Mouse (Mus musculus): ENCODE results near the gene Slc31a2. TPM values are rescaled to one million over a fixed set of nuclear protein-coding genes. Genes with fewer than 3 reads are reported as not detected.

Gene Slc31a2
- polyA plus RNA-seq, 1 experiment = 7.8 TPM

DNA sequence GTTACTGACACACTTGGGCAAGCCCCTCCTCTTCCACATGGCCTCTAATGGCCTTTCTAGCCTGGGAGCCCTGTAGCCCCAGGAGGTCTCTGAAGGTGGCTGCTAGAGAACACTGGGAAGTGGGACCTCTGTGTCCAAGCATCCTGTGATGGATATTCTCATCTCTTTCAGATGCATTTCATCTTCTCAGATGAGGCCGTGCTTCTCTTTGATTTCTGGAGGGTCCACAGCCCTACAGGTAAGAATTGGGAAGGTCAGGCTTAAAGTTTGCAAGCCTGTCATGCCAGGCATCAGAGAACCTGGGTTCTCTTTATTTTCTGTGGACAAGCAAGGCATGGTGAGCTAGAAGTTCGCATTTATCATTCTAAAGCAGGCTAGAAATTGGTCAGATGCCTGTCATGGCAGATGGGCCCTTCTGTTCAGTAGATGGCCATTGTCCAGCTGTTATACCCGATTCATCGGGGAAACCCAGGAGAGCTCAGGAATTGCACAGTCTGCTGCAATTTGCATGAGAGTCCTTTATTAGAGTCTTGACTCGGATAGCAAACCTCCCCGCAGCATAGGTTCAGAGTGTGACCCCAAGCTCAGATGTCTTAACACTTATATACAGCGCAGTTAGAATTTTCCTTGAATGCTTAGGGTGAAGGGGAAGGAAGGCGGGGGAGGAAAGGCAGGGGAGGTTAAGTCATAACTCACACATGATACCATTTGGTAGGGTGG lies 30.3 kb downstream of the Slc31a2 start:
- no peak overlapping the region for H3K9ac ChIP-seq (ENCODE audit: low read depth, poor library complexity, severe bottlenecking)
- 0 out of 2 replicates have a peak, but pooled peaks cover 3% of the 10 kb centered on the region for H3K36me3 ChIP-seq (ENCODE audit: control insufficient read depth, insufficient read depth, low read length, poor library complexity, severe bottlenecking)
- peaks cover 1% of the 10 kb centered on the region for H3K4me1 ChIP-seq (ENCODE audit: control insufficient read depth, insufficient read depth, low read length)
- no peak overlapping the region for H3K27ac ChIP-seq (ENCODE audit: insufficient read depth, low read length)
- H3K27me3 ChIP-seq (ENCODE audit: control insufficient read depth, insufficient read depth, low read length, poor library complexity, severe bottlenecking) = no peaks in the 10 kb centered on the region
- no peaks in the 10 kb centered on the region for H3K9me3 ChIP-seq (replicated peaks; ENCODE audit: control insufficient read depth, insufficient read depth, low read length, poor library complexity, severe bottlenecking)
- TF ChIP-seq CTCF (IDR thresholded peaks at IDR 0.05; ENCODE audit: low read depth, low read length) (no peak), EP300 (IDR thresholded peaks at IDR 0.05; ENCODE audit: insufficient read depth, low read depth, low read length) (no peak), POLR2A (IDR thresholded peaks at IDR 0.05; ENCODE audit: insufficient read depth, low read length) (no peak)
- H3K4me3 ChIP-seq (ENCODE audit: low read depth, low read length) = no peak overlapping the region

GRCm38 (mm10) chr4:62293219-62293861 lies 31.0 kb downstream of the Slc31a2 start:
- no peaks in the 10 kb centered on the region for H3K27me3 ChIP-seq (ENCODE audit: control insufficient read depth, insufficient read depth, low read length, poor library complexity, severe bottlenecking)
- H3K4me1 ChIP-seq (ENCODE audit: control insufficient read depth, insufficient read depth, low read length) = no peaks in the 10 kb centered on the region
- no peak overlapping the region for H3K9ac ChIP-seq (ENCODE audit: low read depth, poor library complexity, severe bottlenecking)
- no peak for TF ChIP-seq POLR2A (IDR thresholded peaks at IDR 0.05; ENCODE audit: insufficient read depth, low read length)
- no peak for TF ChIP-seq CTCF (IDR thresholded peaks at IDR 0.05; ENCODE audit: low read depth, low read length)
- no peak for TF ChIP-seq EP300 (IDR thresholded peaks at IDR 0.05; ENCODE audit: insufficient read depth, low read depth, low read length)
- H3K9me3 ChIP-seq (replicated peaks; ENCODE audit: control insufficient read depth, insufficient read depth, low read length, poor library complexity, severe bottlenecking) = no peaks in the 10 kb centered on the region
- H3K27ac ChIP-seq (ENCODE audit: insufficient read depth, low read length) = no peak overlapping the region
- H3K4me3 ChIP-seq (ENCODE audit: low read depth, low read length) = no peak overlapping the region
- 0 out of 2 replicates have a peak, but pooled peaks cover 3% of the 10 kb centered on the region for H3K36me3 ChIP-seq (ENCODE audit: control insufficient read depth, insufficient read depth, low read length, poor library complexity, severe bottlenecking)

GRCm38 (mm10) chr4:62294741-62295140 lies 32.4 kb downstream of the Slc31a2 start:
- TF ChIP-seq EP300 (IDR thresholded peaks at IDR 0.05; ENCODE audit: insufficient read depth, low read depth, low read length) = no peak
- no peak for TF ChIP-seq POLR2A (IDR thresholded peaks at IDR 0.05; ENCODE audit: insufficient read depth, low read length)
- TF ChIP-seq CTCF (IDR thresholded peaks at IDR 0.05; ENCODE audit: low read depth, low read length) = no peak
- Histone ChIP-seq H3K27ac (ENCODE audit: insufficient read depth, low read length) (no peak overlapping the region), H3K9ac (ENCODE audit: low read depth, poor library complexity, severe bottlenecking) (no peak overlapping the region), H3K27me3 (ENCODE audit: control insufficient read depth, insufficient read depth, low read length, poor library complexity, severe bottlenecking) (no peaks in the 10 kb centered on the region), H3K9me3 (replicated peaks; ENCODE audit: control insufficient read depth, insufficient read depth, low read length, poor library complexity, severe bottlenecking) (no peaks in the 10 kb centered on the region), H3K4me3 (ENCODE audit: low read depth, low read length) (no peak overlapping the region), H3K36me3 (ENCODE audit: control insufficient read depth, insufficient read depth, low read length, poor library complexity, severe bottlenecking) (0 out of 2 replicates have a peak, but pooled peaks cover 3% of the 10 kb centered on the region), H3K4me1 (ENCODE audit: control insufficient read depth, insufficient read depth, low read length) (no peaks in the 10 kb centered on the region)

DNA sequence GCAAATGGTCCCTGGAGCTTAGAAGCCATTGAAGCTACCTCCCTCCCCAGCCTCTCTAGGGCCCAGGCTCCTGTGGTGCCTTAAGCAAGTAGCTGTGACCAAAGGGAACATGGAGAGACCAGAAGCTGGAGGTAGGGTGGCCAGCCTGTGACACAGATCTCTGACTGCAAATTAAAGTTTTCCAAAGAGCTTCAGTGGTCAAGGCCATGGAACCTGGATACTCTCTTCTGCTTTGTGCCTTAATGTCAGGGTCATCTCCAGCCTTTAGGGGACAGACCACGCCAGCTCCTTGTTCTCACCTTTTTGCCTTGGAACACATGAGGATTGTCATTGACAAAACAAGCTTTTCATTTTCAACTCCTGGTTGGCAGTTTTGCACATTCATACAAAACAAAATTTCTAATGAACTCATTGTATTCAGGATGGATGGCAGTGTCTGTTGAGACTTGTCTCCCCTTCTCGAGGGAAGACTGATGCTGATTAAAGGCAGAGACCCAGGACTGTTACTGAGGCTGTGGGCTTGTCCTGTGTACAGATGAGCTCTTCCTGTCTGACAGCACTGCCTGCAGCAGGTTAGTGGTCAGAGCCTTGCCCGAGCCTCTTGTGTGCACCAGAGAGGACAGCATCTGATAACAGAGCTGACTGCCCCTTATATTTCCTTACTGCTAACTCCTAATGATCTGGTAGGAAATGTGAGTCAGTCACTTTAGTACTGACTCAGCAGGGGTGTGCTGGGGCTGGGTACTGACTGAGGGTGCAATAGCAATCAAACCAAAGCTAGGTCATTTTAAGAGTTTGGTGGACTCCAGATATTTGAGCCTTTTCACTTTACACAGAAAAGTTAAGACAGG lies 35.1 kb downstream of the Slc31a2 start:
- Histone ChIP-seq H3K9me3 (replicated peaks; ENCODE audit: control insufficient read depth, insufficient read depth, low read length, poor library complexity, severe bottlenecking) (no peaks in the 10 kb centered on the region), H3K27me3 (ENCODE audit: control insufficient read depth, insufficient read depth, low read length, poor library complexity, severe bottlenecking) (no peaks in the 10 kb centered on the region), H3K36me3 (ENCODE audit: control insufficient read depth, insufficient read depth, low read length, poor library complexity, severe bottlenecking) (0 out of 2 replicates have a peak, but pooled peaks cover 3% of the 10 kb centered on the region), H3K9ac (ENCODE audit: low read depth, poor library complexity, severe bottlenecking) (no peak overlapping the region), H3K4me1 (ENCODE audit: control insufficient read depth, insufficient read depth, low read length) (no peaks in the 10 kb centered on the region), H3K4me3 (ENCODE audit: low read depth, low read length) (no peak overlapping the region), H3K27ac (ENCODE audit: insufficient read depth, low read length) (no peak overlapping the region)
- TF ChIP-seq EP300 (IDR thresholded peaks at IDR 0.05; ENCODE audit: insufficient read depth, low read depth, low read length) (no peak), POLR2A (IDR thresholded peaks at IDR 0.05; ENCODE audit: insufficient read depth, low read length) (no peak)

GRCm38 (mm10) chr4:62300001-62300400 lies 37.6 kb downstream of the Slc31a2 start:
- no peak overlapping the region for H3K4me3 ChIP-seq (ENCODE audit: low read depth, low read length)
- H3K9ac ChIP-seq (ENCODE audit: low read depth, poor library complexity, severe bottlenecking) = no peak overlapping the region
- no peaks in the 10 kb centered on the region for H3K4me1 ChIP-seq (ENCODE audit: control insufficient read depth, insufficient read depth, low read length)
- H3K27me3 ChIP-seq (ENCODE audit: control insufficient read depth, insufficient read depth, low read length, poor library complexity, severe bottlenecking) = no peaks in the 10 kb centered on the region
- peaks cover 3% of the 10 kb centered on the region; the same call in 1 of the 2 replicates for H3K36me3 ChIP-seq (ENCODE audit: control insufficient read depth, insufficient read depth, low read length, poor library complexity, severe bottlenecking)
- no peak overlapping the region for H3K27ac ChIP-seq (ENCODE audit: insufficient read depth, low read length)
- H3K9me3 ChIP-seq (replicated peaks; ENCODE audit: control insufficient read depth, insufficient read depth, low read length, poor library complexity, severe bottlenecking) = no peaks in the 10 kb centered on the region
- TF ChIP-seq EP300 (IDR thresholded peaks at IDR 0.05; ENCODE audit: insufficient read depth, low read depth, low read length) (no peak), CTCF (IDR thresholded peaks at IDR 0.05; ENCODE audit: low read depth, low read length) (no peak), POLR2A (IDR thresholded peaks at IDR 0.05; ENCODE audit: insufficient read depth, low read length) (no peak)

Measured in ES-Bruce4 (cell line).